Mouse (Mus musculus): ENCODE measurements around the gene Cdc7. TPM values are rescaled to one million over a fixed set of nuclear protein-coding genes. Genes with fewer than 3 reads are reported as not detected.

The Cdc7 gene
- polyA plus RNA-seq, 1 experiment = 5.6 TPM

GRCm38 (mm10) chr5:107019904-107020303 is 55.8 kb downstream of the Cdc7 start:
- WGBS = 71% methylated on average over 6 of the region's 6 CpGs
- no peak for DNase-seq (ENCODE audit: low read depth, low spot score)

GRCm38 (mm10) chr5:107020366-107020765 is 56.2 kb downstream of the Cdc7 start:
- no peak for DNase-seq (ENCODE audit: low read depth, low spot score)
- WGBS = 52% methylated on average over 7 of the region's 7 CpGs

GRCm38 (mm10) chr5:107021291-107022063 is 57.4 kb downstream of the Cdc7 start:
- peak; percentile 54 for DNase-seq (ENCODE audit: low read depth, low spot score)
- 36% methylated on average over 14 of the region's 14 CpGs for WGBS

GRCm38 (mm10) chr5:107022064-107022428 is 57.9 kb downstream of the Cdc7 start:
- WGBS = 70% methylated on average over 3 of the region's 3 CpGs
- DNase-seq (ENCODE audit: low read depth, low spot score) = no peak

- DNase-seq (ENCODE audit: low read depth, low spot score) = no peak
- WGBS = 46% methylated on average over 5 of the region's 5 CpGs
Measured at GRCm38 (mm10) chr5:107023951-107024350, 59.8 kb downstream of the Cdc7 start.

GRCm38 (mm10) chr5:107025371-107025770 is 61.2 kb downstream of the Cdc7 start:
- 61% methylated on average over 5 of the region's 5 CpGs for WGBS
- DNase-seq (ENCODE audit: low read depth, low spot score) = no peak

GRCm38 (mm10) chr5:107025809-107026208 is 61.7 kb downstream of the Cdc7 start:
- WGBS = 69% methylated on average over 8 of the region's 8 CpGs
- DNase-seq (ENCODE audit: low read depth, low spot score) = no peak

GRCm38 (mm10) chr5:107027616-107028015 is 63.5 kb downstream of the Cdc7 start:
- DNase-seq (ENCODE audit: low read depth, low spot score) = no peak
- WGBS = 88% methylated on average over 6 of the region's 6 CpGs

- 44% methylated on average over 1 of the region's 1 CpGs for WGBS
- no peak for DNase-seq (ENCODE audit: low read depth, low spot score)
Measured at GRCm38 (mm10) chr5:107028557-107028956, 64.4 kb downstream of the Cdc7 start.

GRCm38 (mm10) chr5:107029801-107030200 is 65.7 kb downstream of the Cdc7 start:
- WGBS = 74% methylated on average over 4 of the region's 4 CpGs
- no peak for DNase-seq (ENCODE audit: low read depth, low spot score)

- DNase-seq (ENCODE audit: low read depth, low spot score) = no peak
- 89% methylated on average over 10 of the region's 10 CpGs for WGBS
Measured at GRCm38 (mm10) chr5:107030821-107031220, 66.7 kb downstream of the Cdc7 start.

Other genes starting within 250 kb of the Cdc7 start
- not detected in 2 replicates for gene Hfm1, start 38.0 kb upstream of the Cdc7 start, polyA plus RNA-seq (2012; rRNA removed)

Data from large intestine, adult 2 months (tissue).